Mouse (Mus musculus) megakaryocyte, adult 5-6 weeks (primary cell): ENCODE results near the gene Spink8. TPM values are rescaled to one million over a fixed set of nuclear protein-coding genes. Genes with fewer than 3 reads are reported as not detected.
"Not testable (repeated sequence)": the region's sequence is repeated elsewhere in the genome, so short reads cannot be mapped to it uniquely, and the experiment has no call there.

Source experiments
- ATAC-seq: 2 replicates; pipeline ENCODE4 v1.8.0; 2016; ENCODE audit warnings: mild to moderate bottlenecking, inconsistent platforms; ENCODE audit not compliant: poor library complexity, severe bottlenecking
- total RNA-seq, 2 experiments: library from RNA; stranded (forward) in 1 of 2; stranded (reverse) in 1 of 2; fragments of 153-499, 151-499 nt in 1 of 2; fragments of 221-1000, 200-1000 nt in 1 of 2; gene quantifications; 2 replicates each; pipeline versions ENCODE4 v1.2.3 to v1.2.4; 2015 to 2017

The Spink8 gene
- total RNA-seq (2015) (not detected in 2 replicates), total RNA-seq (2017) (not detected in 2 replicates)

DNA sequence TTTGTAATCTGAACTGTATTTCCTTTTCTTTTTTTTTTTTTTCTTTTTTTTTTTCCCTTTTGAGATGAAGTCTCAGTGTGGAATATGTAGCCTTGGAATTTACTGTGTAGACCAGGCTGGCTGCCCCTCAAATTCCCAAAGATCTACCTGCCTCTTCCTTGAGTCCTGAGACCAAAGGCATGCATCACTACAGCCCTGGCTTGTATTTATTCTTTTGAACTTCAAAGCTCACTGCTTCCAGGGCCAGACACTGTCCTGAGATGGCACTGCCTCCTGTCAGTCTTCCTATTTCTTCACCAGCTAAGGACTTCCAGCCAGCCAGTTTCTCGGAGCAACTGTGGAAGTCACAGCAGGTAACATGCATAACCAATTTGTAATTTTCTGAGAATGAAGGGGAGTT is at the start of gene Spink8:
Gene Spink8 (plus strand): TSS at position 301 of the 400 bp plus-strand sequence.
- ATAC-seq = no peak

- ATAC-seq = not testable (repeated sequence)
Observed at GRCm38 (mm10) chr9:109766841-109767240, 45.2 kb upstream of the Spink8 start.

DNA sequence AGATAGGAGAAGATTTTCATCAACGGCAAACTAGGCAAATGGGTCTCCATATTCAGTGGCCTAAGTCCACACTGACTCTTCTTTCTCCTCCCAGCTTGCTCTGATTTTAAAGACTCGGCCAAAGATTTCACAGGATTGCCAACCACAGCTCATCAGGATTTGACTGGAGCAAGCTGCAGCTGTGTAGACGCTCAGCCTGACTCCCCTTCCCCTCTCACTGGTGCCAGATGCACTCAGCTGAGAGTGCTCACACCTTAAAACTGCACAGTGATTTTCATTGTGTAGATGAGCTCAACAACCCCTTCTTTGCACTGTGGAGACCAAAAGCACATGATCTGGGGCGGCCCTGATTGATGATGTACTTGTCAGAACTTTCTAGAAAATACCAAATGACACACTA is 21.5 kb upstream of the Spink8 start, which contains the start of gene Fbxw27:
Gene Fbxw27 (minus strand): TSS at position 101 of the 400 bp plus-strand sequence.
- not testable (repeated sequence) for ATAC-seq

- no peak for ATAC-seq
Observed at GRCm38 (mm10) chr9:109795221-109795620, 16.9 kb upstream of the Spink8 start.

DNA sequence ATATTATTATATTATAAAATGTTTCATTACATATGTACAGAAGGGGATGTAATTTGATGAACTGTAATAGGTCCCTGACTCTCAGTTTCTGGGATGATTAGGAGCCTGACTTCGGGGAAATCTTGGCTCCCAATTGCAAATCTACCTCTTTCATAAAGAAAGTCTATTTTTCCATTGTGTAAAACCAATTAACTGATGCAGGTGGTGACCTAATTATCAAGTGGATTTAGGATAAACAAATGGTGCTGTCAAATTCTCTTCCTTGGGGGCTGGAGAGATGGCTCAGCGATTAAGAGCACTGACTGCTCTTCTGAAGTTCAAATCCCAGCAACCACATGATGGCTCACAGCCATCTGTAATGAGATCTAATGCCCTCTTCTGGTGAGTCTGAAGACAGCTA is 16.3 kb upstream of the Spink8 start:
- ATAC-seq = no peak

GRCm38 (mm10) chr9:109798051-109798450 is 14.0 kb upstream of the Spink8 start:
- ATAC-seq = no peak

DNA sequence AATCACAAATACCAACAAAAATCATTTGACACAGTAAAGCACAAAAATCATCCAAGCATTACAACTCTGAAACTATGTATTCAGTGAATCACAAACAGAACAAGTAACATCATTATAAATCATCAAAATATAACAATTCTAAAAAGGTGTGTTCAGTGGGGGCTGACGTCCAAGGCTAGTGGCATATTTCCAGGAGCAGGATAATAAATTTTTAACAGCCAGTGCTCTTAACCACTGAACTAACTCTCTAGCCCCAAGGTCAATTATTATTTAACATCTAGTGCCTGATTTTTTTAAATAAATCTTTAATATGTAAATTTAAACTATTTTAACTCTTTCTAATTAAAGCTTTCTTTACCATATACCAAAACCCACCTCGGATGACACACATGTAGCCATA is 6.5 kb upstream of the Spink8 start:
- ATAC-seq = not testable (repeated sequence)

DNA sequence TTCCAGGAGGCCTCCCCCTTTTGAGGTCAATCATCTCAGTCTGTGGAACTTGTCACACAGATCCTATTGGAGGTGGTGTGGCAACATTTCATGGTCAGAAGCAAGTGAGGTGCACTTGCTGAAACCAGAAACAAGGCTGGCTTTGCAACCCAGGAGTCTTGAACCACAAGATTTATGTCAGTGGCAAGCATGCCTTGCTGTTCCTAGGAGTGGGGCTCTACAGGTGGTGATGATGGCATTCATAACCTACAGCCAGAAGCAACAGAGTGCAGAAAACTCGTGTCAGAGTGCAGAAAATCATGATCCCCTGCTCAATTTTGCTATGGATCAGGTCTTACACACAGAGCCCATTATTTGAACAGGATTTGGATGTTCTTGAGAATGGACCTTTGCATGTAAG is 5.8 kb upstream of the Spink8 start:
- no peak for ATAC-seq

GRCm38 (mm10) chr9:109806695-109807293 is 5.3 kb upstream of the Spink8 start:
- no peak for ATAC-seq

DNA sequence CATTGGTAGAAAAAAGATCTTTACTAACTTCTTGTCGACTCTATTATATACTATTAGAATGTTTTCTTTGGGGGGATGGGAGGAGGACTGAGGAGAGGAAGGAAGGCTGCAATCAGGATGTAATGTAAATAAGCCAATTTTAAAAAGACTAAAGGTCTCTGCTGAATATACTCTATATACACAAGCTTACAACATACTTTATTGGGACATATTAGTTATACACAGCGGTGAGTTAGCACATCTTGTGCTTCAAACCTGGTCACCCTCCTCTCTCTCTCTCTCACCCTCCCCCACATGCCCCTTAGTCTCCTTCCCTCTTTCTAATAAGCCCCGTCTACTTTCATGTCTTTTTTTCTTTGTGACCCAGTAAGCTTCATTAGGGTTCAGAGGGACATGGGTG is 4.2 kb upstream of the Spink8 start:
- 0 out of 2 replicates have a peak, but pooled peaks have one; percentile 33 for ATAC-seq

GRCm38 (mm10) chr9:109813424-109813823 is 1.3 kb downstream of the Spink8 start:
- no peak for ATAC-seq

DNA sequence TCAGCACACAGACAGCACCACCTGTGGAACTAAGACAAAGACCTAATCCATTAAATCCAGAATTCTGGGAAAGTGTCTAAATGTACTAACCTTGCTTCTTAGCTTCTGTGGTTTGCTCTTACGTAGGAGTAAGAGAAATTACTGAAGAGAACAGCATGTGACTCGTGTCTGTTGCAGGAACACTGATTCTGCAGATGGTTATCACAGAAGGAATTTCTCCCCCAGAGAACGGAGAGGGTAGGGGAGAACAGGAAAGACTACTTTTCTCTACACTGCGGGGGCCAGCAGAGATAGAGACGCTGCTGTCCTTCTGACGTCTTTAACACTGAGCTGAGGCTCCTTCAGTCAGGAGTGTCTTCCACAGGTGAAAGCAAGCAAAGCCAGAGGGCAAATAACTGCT is 4.3 kb downstream of the Spink8 start:
- ATAC-seq = no peak

DNA sequence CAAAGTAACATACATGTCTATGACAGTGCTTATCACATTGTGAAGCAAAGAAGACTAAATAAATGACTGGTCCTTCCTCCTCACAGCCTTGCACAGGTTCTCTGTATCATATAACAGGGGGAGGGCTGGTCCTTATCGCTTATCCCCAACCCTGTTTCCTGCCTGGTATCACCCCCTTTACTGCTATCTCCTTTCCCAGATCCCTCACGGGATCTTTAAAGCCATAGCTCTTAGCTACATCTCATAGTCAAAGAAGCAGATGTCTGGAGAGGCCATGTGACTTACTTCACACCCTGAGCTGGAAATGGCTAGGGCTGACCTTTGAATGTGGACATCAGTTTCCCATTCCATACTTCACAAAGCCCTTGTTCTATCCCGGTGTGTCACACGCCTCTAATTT is 13.7 kb downstream of the Spink8 start:
- ATAC-seq = no peak

- ATAC-seq = no peak
Observed at GRCm38 (mm10) chr9:109826181-109826580, 14.1 kb downstream of the Spink8 start.

DNA sequence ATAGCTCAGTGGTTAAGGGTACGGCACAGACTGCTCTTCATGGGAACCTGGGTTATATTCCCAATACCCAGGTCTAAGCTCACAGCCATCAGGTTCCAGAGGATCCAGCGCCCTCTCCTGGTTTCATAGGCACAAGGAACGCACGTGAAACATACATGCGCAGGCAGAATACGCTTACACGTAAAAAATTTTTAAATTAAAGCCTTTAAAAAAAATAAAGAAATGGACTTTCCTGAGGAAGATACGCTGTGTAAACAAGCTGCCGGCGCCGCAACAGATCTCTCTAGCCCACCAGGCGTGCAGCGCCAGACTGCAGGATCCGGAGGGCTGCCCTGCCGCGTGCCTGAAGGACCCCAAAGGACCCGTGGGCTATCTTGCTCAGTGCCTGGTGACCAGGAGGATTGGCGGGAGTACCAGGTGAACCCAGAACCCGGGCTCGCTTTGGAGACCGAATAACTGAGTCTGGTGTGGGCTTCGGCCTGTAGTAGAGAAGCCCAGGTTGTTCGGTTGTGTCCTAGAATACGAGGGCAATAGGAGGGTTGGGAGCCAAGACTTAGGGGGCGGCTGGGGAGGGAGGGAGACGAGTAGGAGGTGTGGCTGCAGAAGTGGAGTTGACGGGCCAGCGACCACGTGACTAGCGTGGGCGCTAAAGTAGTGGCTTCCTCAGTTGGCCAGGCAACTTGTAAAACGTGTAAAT is 20.5 kb downstream of the Spink8 start, which contains the start of gene Nme6:
Gene Nme6 (plus strand): TSS at position 359 of the 697 bp plus-strand sequence.
- ATAC-seq = peak; percentile 97

GRCm38 (mm10) chr9:109833088-109833412 is 21.0 kb downstream of the Spink8 start:
- peak; percentile 3; the same call in 1 of the 2 replicates for ATAC-seq

GRCm38 (mm10) chr9:109849312-109849758 is 37.3 kb downstream of the Spink8 start, which contains the start of gene Camp:
Camp (minus strand) TSS chr9:109849617.
- peak; percentile 76 for ATAC-seq

DNA sequence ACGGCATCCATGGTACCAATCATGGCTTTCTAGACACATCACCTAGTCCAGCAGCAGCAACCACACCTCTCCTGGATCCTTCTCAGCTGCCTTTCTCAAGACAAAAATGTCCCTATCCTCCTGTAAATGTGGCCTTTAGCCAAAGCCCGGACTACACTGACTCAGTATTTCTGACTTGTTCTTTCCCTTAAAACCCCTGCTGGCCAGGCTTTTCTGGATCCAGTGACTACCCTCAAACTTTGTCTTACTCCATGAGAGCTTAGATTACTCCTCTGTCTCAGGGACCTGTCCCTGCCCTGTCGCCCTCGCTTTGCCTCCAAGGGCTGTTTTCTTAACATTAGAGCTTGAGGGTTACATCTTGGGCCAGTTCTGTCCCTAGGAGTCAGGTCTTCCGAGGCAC is 38.0 kb downstream of the Spink8 start:
- ATAC-seq = no peak

GRCm38 (mm10) chr9:109854341-109854740 is 42.3 kb downstream of the Spink8 start:
- ATAC-seq = peak; percentile 87

DNA sequence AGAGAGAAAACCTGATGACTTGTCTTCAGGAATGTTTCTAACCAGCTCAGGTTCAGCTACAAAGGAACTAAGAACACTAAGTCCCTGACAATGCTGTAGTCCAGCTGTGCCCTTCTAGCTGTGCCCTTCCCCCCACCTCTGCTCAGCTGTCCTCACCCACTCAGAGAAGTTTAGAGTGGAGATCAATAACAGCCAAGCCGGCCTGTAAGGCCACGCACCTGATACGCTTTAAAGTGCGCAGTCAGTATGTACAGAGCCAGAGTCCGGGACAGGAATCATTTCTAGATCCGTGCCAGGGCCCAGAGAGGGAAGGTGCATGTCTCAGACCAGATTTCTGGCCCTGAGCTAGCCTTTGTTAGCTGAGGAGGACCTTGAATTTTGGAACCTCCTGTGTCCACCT is 43.9 kb downstream of the Spink8 start:
- no peak for ATAC-seq

GRCm38 (mm10) chr9:109862397-109863044 is 50.4 kb downstream of the Spink8 start:
- ATAC-seq = peak; percentile 87

DNA sequence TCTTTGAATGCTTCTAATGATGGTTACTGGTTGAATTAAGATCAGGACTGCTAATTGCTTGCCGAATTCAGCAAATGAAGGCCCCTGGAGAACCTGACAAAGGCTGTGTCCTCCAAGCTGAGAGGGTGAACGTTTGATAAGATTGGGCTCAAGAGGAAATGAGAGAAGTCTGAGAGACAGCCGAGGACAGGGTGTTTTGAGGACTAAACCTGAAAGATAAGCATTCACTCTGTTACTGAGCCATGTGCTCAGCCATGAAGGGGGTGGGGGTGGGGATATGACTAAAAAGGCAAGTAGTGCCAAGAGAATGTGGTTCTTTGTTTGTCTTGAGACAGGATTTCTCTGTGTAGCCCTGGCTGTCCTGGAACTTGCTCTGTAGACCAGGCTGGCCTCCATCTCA is 51.0 kb downstream of the Spink8 start:
- ATAC-seq = no peak
